Mouse (Mus musculus) liver, embryonic 11.5 days (tissue): ENCODE results near the gene C2. TPM values are rescaled to one million over a fixed set of nuclear protein-coding genes. Genes with fewer than 3 reads are reported as not detected.
"Not testable (repeated sequence)": the region's sequence is repeated elsewhere in the genome, so short reads cannot be mapped to it uniquely, and the experiment has no call there.

ENCODE experiments used
- ATAC-seq: fragments of 200-750 bp; cut with Nextera tagmentation; replicated peaks from 2 replicates; pipeline ENCODE4 v1.8.0; 2017; ENCODE audit warnings: moderate number of reproducible peaks, mild to moderate bottlenecking, moderate TSS enrichment, moderate library complexity; ENCODE audit not compliant: low FRiP score
- DNase-seq: peaks from one replicate; pipeline ENCODE4 v3.0.0-alpha.2; 2017; ENCODE audit warnings: low spot score
- H3K27ac ChIP-seq: fragments of 300-500 bp; sonication (generic); 2 replicates; pipeline ENCODE4 v1.5.1; 2014; ENCODE audit warnings: mild to moderate bottlenecking, low read depth, low read length, control low read depth
- H3K27me3 ChIP-seq: fragments of 300-500 bp; sonication (generic); replicated peaks from 2 replicates; pipeline ENCODE4 v1.6.1; 2014; ENCODE audit warnings: low read length, mixed read lengths; ENCODE audit not compliant: control insufficient read depth, insufficient read depth
- H3K36me3 ChIP-seq: fragments of 300-500 bp; sonication (generic); 2 replicates; pipeline ENCODE4 v1.6.1; 2014; ENCODE audit warnings: mild to moderate bottlenecking, low read length, moderate library complexity, mixed read lengths; ENCODE audit not compliant: control insufficient read depth, insufficient read depth
- H3K4me1 ChIP-seq: fragments of 300-500 bp; sonication (generic); replicated peaks from 2 replicates; pipeline ENCODE4 v1.6.1; 2014; ENCODE audit warnings: low read length, mixed read lengths; ENCODE audit not compliant: control insufficient read depth, insufficient read depth
- H3K4me2 ChIP-seq: fragments of 300-500 bp; sonication (generic); 2 replicates; pipeline ENCODE4 v1.6.1; 2014; ENCODE audit warnings: mild to moderate bottlenecking, control low read depth, moderate library complexity
- H3K4me3 ChIP-seq: fragments of 300-500 bp; sonication (generic); 2 replicates; pipeline ENCODE4 v1.5.1; 2014; ENCODE audit warnings: low read depth, low read length, control low read depth
- H3K9ac ChIP-seq: fragments of 300-500 bp; sonication (generic); 2 replicates; pipeline ENCODE4 v1.6.1; 2014; ENCODE audit warnings: low read depth, low read length, control low read depth
- H3K9me3 ChIP-seq: fragments of 300-500 bp; sonication (generic); 2 replicates; pipeline ENCODE4 v1.6.1; 2016; ENCODE audit warnings: low read length, inconsistent platforms, mixed read lengths; ENCODE audit not compliant: control insufficient read depth
- WGBS: fragments of 180-500 bp; shearing (Covaris S2); extraction: QIAGEN DNeasy Blood & Tissue Kit; methylation state at CpG from one replicate; pipeline ENCODE4 v1.1.7; 2014; 5-methylcytosine and 5-hydroxymethylcytosine counted together
- polyA plus RNA-seq: library from polyadenylated mRNA; unstranded; fragments of >200 nt; fragmentation: Nextera tagmentation; extraction: Ambion mirVana; gene quantifications from 2 replicates; pipeline ENCODE4 v1.2.1, GENCODE M21; 2014

C2 gene
- polyA plus RNA-seq, 1 experiment from 2014 or later, result 9.0 TPM

DNA sequence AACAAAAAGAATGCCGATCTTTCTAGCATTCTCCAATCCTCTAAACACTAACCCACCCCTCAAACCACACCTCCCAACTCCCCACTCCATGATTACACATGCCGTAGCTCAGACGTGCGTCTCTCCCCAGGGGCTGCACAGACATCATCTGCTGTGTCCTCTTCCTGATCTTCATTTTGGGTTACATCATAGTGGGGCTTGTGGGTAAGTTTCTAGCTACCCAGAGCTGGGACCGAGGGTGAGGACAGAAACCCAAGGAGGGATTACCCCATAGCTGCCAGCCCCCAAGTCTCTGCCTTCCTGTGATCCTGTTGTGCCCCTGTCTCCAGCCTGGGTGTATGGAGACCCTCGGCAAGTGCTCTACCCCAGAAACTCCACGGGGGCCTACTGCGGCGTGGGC lies 19.1 kb upstream of the C2 start:
- Histone ChIP-seq H3K4me1 (peaks cover 10% of the 10 kb centered on the region), H3K4me2 (no peak overlapping the region), H3K27me3 (no peaks in the 10 kb centered on the region), H3K9ac (no peak overlapping the region), H3K27ac (no peak overlapping the region), H3K4me3 (no peak overlapping the region), H3K9me3 (no peaks in the 10 kb centered on the region), H3K36me3 (peaks cover 16% of the 10 kb centered on the region)
- ATAC-seq (no peak), DNase-seq (no peak)
- 70% methylated on average over 9 of the region's 9 CpGs for WGBS

GRCm38 (mm10) chr17:34916316-34916715 lies 18.3 kb upstream of the C2 start:
- Histone ChIP-seq H3K4me1 (peaks cover 10% of the 10 kb centered on the region), H3K36me3 (peaks cover 25% of the 10 kb centered on the region), H3K4me2 (no peak overlapping the region), H3K9me3 (no peaks in the 10 kb centered on the region), H3K27me3 (no peaks in the 10 kb centered on the region), H3K4me3 (no peak overlapping the region), H3K27ac (no peak overlapping the region), H3K9ac (no peak overlapping the region)
- 80% methylated on average over 5 of the region's 5 CpGs for WGBS
- DNase-seq (no peak), ATAC-seq (no peak)

GRCm38 (mm10) chr17:34915410-34915831 lies 17.4 kb upstream of the C2 start:
- H3K9me3 ChIP-seq, result no peaks in the 10 kb centered on the region
- DNase-seq, result peak; percentile 55
- H3K36me3 ChIP-seq, result peaks cover 34% of the 10 kb centered on the region
- no peak overlapping the region for H3K4me3 ChIP-seq
- peak overlapping the region; percentile 28; the same call in 1 of the 2 replicates for H3K4me2 ChIP-seq
- no peaks in the 10 kb centered on the region for H3K27me3 ChIP-seq
- 0 out of 2 replicates have a peak overlapping the region, but pooled peaks have one; percentile 4 for H3K9ac ChIP-seq
- H3K4me1 ChIP-seq, result peaks cover 10% of the 10 kb centered on the region
- 13% methylated on average over 11 of the region's 11 CpGs for WGBS
- no peak; the same call in 1 of the 2 replicates for ATAC-seq
- peak overlapping the region; percentile 45 for H3K27ac ChIP-seq

GRCm38 (mm10) chr17:34913930-34914665 lies 16.0 kb upstream of the C2 start, which contains the start of gene Slc44a4:
Gene Slc44a4 (plus strand): TSS chr17:34914466.
- Histone ChIP-seq H3K9ac (no peak within 1 kb of the TSS), H3K9me3 (no peaks in the 10 kb centered on the region), H3K4me1 (peaks cover 10% of the 10 kb centered on the region), H3K4me3 (peak within 1 kb of the TSS; percentile 4; the same call in 1 of the 2 replicates), H3K27ac (peak within 1 kb of the TSS; percentile 45), H3K36me3 (peaks cover 40% of the 10 kb centered on the region), H3K4me2 (peak within 1 kb of the TSS; percentile 28; the same call in 1 of the 2 replicates), H3K27me3 (no peaks in the 10 kb centered on the region)
- DNase-seq, result no peak
- WGBS, result 45% methylated on average over 18 of the region's 18 CpGs
- no peak for ATAC-seq

DNA sequence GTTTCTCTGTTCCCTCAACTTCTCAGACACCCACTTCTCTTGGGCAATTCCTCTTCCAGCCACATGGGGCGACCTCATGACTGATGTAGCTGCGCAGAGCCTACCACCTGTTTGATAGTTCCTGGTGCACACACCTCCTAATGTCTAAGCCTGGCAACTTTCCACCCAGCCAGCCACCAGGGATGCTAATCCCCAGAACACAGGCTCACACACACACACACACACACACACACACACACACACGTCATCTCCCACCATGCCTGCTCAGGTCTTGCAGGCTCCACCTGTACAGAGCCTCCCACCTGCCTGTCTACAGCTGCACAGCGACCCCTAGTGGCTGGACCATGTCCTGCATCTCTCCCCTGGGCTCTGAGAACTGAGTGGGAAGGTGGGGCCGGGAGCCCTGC lies 13.9 kb upstream of the C2 start:
- 49% methylated on average over 5 of the region's 5 CpGs for WGBS
- no peaks in the 10 kb centered on the region for H3K27me3 ChIP-seq
- no peak overlapping the region for H3K9ac ChIP-seq
- peaks cover 61% of the 10 kb centered on the region for H3K36me3 ChIP-seq
- H3K4me2 ChIP-seq, result no peak overlapping the region
- peaks cover 10% of the 10 kb centered on the region for H3K4me1 ChIP-seq
- DNase-seq (peak; percentile 81), ATAC-seq (peak; percentile 61)
- H3K4me3 ChIP-seq, result no peak overlapping the region
- no peaks in the 10 kb centered on the region for H3K9me3 ChIP-seq
- H3K27ac ChIP-seq, result no peak overlapping the region

- no peak for ATAC-seq
- Histone ChIP-seq H3K9me3 (no peaks in the 10 kb centered on the region), H3K27ac (no peak overlapping the region; the same call in 1 of the 2 replicates), H3K4me3 (no peak overlapping the region), H3K4me2 (no peak overlapping the region), H3K36me3 (peaks cover 70% of the 10 kb centered on the region), H3K27me3 (no peaks in the 10 kb centered on the region), H3K4me1 (peaks cover 10% of the 10 kb centered on the region), H3K9ac (no peak overlapping the region)
- 87% methylated on average over 10 of the region's 10 CpGs for WGBS
- DNase-seq, result no peak
Observed at GRCm38 (mm10) chr17:34910982-34911381, 12.9 kb upstream of the C2 start.

- DNase-seq (no peak), ATAC-seq (no peak)
- 81% methylated on average over 9 of the region's 9 CpGs for WGBS
- no peak overlapping the region for H3K9ac ChIP-seq
- no peak overlapping the region for H3K4me2 ChIP-seq
- no peaks in the 10 kb centered on the region for H3K27me3 ChIP-seq
- no peak overlapping the region for H3K27ac ChIP-seq
- no peak overlapping the region for H3K4me3 ChIP-seq
- peaks cover 38% of the 10 kb centered on the region for H3K36me3 ChIP-seq
- H3K4me1 ChIP-seq, result peaks cover under 1% of the 10 kb centered on the region; the same call in 1 of the 2 replicates
- H3K9me3 ChIP-seq, result no peaks in the 10 kb centered on the region
Observed at GRCm38 (mm10) chr17:34902895-34903294, 4.8 kb upstream of the C2 start.

DNA sequence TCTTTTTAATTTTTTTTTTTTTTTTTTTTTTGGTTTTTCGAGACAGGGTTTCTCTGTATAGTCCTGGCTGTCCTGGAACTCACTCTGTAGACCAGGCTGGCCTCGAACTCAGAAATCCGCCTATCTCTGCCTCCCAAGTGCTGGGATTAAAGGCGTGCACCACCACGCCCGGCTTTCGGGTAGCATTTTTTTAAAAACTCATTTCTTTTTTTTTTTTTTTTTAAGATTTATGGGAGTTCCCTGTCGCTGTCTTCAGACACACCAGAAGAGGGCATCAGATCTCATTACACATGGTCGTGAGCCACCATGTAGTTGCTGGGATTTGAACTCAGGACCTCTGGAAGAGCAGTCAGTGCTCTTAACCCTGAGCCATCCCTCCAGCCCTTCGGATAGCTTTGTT lies 3.9 kb upstream of the C2 start:
- peaks cover 29% of the 10 kb centered on the region for H3K36me3 ChIP-seq
- WGBS, result 91% methylated on average over 9 of the region's 10 CpGs
- H3K27me3 ChIP-seq, H3K9me3 ChIP-seq, ATAC-seq, DNase-seq, H3K4me3 ChIP-seq, H3K4me2 ChIP-seq, H3K9ac ChIP-seq, H3K4me1 ChIP-seq, H3K27ac ChIP-seq: not testable (repeated sequence)

DNA sequence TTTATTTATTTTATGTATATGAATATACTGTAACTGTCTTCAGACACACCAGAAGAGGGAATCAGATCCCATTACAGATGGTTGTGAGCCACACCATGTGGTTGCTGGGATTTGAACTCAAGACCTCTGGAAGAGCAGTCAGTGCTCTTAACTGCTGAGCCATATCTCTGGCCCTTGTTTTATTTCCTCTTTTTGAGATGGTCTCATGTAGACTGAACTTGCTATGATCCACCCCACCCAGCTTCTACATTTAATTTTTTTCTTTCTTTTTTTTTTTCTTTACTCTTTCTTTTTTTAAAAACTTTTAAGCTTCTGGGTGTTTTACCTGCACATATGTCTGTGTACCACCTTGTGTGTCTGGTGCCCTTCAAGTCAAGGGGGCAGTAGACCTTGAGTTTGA lies 2.8 kb upstream of the C2 start:
- not testable (repeated sequence) for DNase-seq, H3K9me3 ChIP-seq, H3K27me3 ChIP-seq, H3K4me3 ChIP-seq, ATAC-seq, H3K27ac ChIP-seq, H3K9ac ChIP-seq, H3K4me2 ChIP-seq
- peaks cover 18% of the 10 kb centered on the region for H3K4me1 ChIP-seq
- peaks cover 25% of the 10 kb centered on the region for H3K36me3 ChIP-seq
